ENCODE assay signal across 8 mouse cellular contexts in genomic region chr4:84064614-84065456, GRCm38 (mm10).
DNase-seq lines count a peak whose midpoint lies in the region; ATAC-seq and TF ChIP-seq lines count a peak whose summit lies in the region.

No protein-coding gene starts in this region.

- no peak overlapping the region for H3K27ac ChIP-seq in hindbrain, postnatal 0 days

- H3K4me3 ChIP-seq in hindbrain, postnatal 0 days (ENCODE audit: low read length) = no peak overlapping the region

- no peaks in the 10 kb centered on the region for H3K36me3 ChIP-seq in hindbrain, postnatal 0 days (ENCODE audit: insufficient read depth, low read length)

- peak; percentile 89 for TF ChIP-seq CTCF in hindbrain, postnatal 0 days (IDR thresholded peaks at IDR 0.05; ENCODE audit: low read depth)

- no peaks in the 10 kb centered on the region for H3K4me1 ChIP-seq in hindbrain, postnatal 0 days (ENCODE audit: insufficient read depth, low read length)

- peak; percentile 65 to 90 for DNase-seq in adrenal gland, adult (ENCODE audit: inconsistent age in 2 of 2, low spot score in 1 of 2)
- DNase-seq in cerebellum, postnatal 10 days = peak; percentile 89 to 92
- DNase-seq in frontal cortex, postnatal 14 days (ENCODE audit: low spot score in 2 of 2) = peak; percentile 27 to 73
- DNase-seq in hindbrain, postnatal 0 days (ENCODE audit: low spot score) = peak; percentile 86
- peak; percentile 77 to 87 for DNase-seq in left cerebral cortex, adult 18-20 months (ENCODE audit: low spot score in 2 of 2)
- peak; percentile 89 for DNase-seq in right cerebral cortex, postnatal 14 days

- no peaks in the 10 kb centered on the region for H3K9me3 ChIP-seq in hindbrain, postnatal 0 days (ENCODE audit: low read length)

- 22% methylated on average over 15 of the region's 15 CpGs for WGBS in hindbrain, postnatal 0 days

- H3K9ac ChIP-seq in hindbrain, postnatal 0 days (replicated peaks; ENCODE audit: low read length) = no peak overlapping the region

- ATAC-seq in hindbrain, postnatal 0 days = peak; percentile 77
- peak; percentile 71 for ATAC-seq in megakaryocyte progenitor cell, adult 5-6 weeks (replicated peaks; ENCODE audit: poor library complexity)
- no peak for ATAC-seq in erythroid progenitor cell, adult 5-6 weeks (replicated peaks; ENCODE audit: low FRiP score, poor library complexity, severe bottlenecking)

- 0 out of 2 replicates have a peak overlapping the region, but pooled peaks have one; percentile 14 for H3K4me2 ChIP-seq in hindbrain, postnatal 0 days (ENCODE audit: low read depth, low read length)

- no peaks in the 10 kb centered on the region for H3K27me3 ChIP-seq in hindbrain, postnatal 0 days (ENCODE audit: insufficient read depth, low read length)
